Mouse (Mus musculus) stomach, embryonic 16.5 days (tissue): ENCODE results near the gene 1700024G13Rik. TPM values are rescaled to one million over a fixed set of nuclear protein-coding genes. Genes with fewer than 3 reads are reported as not detected.
"Not testable (repeated sequence)": the region's sequence is repeated elsewhere in the genome, so short reads cannot be mapped to it uniquely, and the experiment has no call there.

Experiments used
- ATAC-seq: fragments of 200-750 bp; cut with Nextera tagmentation; 2 replicates; pipeline ENCODE4 v1.8.0; 2017; ENCODE audit warnings: moderate number of reproducible peaks, moderate TSS enrichment; ENCODE audit not compliant: insufficient read depth, low FRiP score
- H3K27ac ChIP-seq: fragments of 300-500 bp; sonication (generic); 2 replicates; pipeline ENCODE4 v1.5.1; 2014; ENCODE audit warnings: low read length
- H3K27me3 ChIP-seq: fragments of 300-500 bp; sonication (generic); 2 replicates; pipeline ENCODE4 v1.6.1; 2014; ENCODE audit warnings: low read length, control low read depth, mixed read lengths; ENCODE audit not compliant: control insufficient read depth, insufficient read depth
- H3K36me3 ChIP-seq: fragments of 300-500 bp; sonication (generic); 2 replicates; pipeline ENCODE4 v1.6.1; 2014; ENCODE audit warnings: low read length; ENCODE audit not compliant: control insufficient read depth, insufficient read depth
- H3K4me1 ChIP-seq: fragments of 300-500 bp; sonication (generic); 2 replicates; pipeline ENCODE4 v1.6.1; 2014; ENCODE audit warnings: low read length, control low read depth, mixed read lengths; ENCODE audit not compliant: control insufficient read depth, insufficient read depth
- H3K4me2 ChIP-seq: fragments of 300-500 bp; sonication (generic); 2 replicates; pipeline ENCODE4 v1.6.1; 2014; ENCODE audit warnings: low read depth, low read length, mixed read lengths
- H3K4me3 ChIP-seq: fragments of 300-500 bp; sonication (generic); replicated peaks from 2 replicates; pipeline ENCODE4 v1.5.1; 2014; ENCODE audit warnings: mild to moderate bottlenecking, low read length
- H3K9ac ChIP-seq: fragments of 300-500 bp; sonication (generic); 2 replicates; pipeline ENCODE4 v1.6.1; 2014; ENCODE audit warnings: low read length
- H3K9me3 ChIP-seq: fragments of 300-500 bp; sonication (generic); replicated peaks from 2 replicates; pipeline ENCODE4 v1.6.1; 2016; ENCODE audit warnings: low read length, control low read depth; ENCODE audit not compliant: control insufficient read depth
- WGBS: fragments of 180-500 bp; shearing (Covaris S2); extraction: QIAGEN DNeasy Blood & Tissue Kit; methylation state at CpG from one replicate; pipeline ENCODE4 v1.1.7; 2014; 5-methylcytosine and 5-hydroxymethylcytosine counted together
- polyA plus RNA-seq: library from polyadenylated mRNA; unstranded; fragments of >200 nt; fragmentation: Nextera tagmentation; extraction: Ambion mirVana; gene quantifications from 2 replicates; pipeline ENCODE4 v1.2.1, GENCODE M21; 2015

The 1700024G13Rik gene
- polyA plus RNA-seq, 1 experiment from 2014 or later, result not detected

- no peak for ATAC-seq
- Histone ChIP-seq H3K9me3 (no peaks in the 10 kb centered on the region), H3K4me1 (no peaks in the 10 kb centered on the region), H3K4me2 (no peak overlapping the region), H3K4me3 (no peak overlapping the region), H3K36me3 (no peaks in the 10 kb centered on the region), H3K9ac (no peak overlapping the region), H3K27ac (no peak overlapping the region), H3K27me3 (no peaks in the 10 kb centered on the region; the same call in 1 of the 2 replicates)
- WGBS, result 29% methylated on average over 7 of the region's 7 CpGs
Measured at GRCm38 (mm10) chr14:32381066-32381465, 7.1 kb downstream of the 1700024G13Rik start.

- Histone ChIP-seq H3K27me3 (no peaks in the 10 kb centered on the region; the same call in 1 of the 2 replicates), H3K36me3 (no peaks in the 10 kb centered on the region), H3K4me1 (no peaks in the 10 kb centered on the region), H3K9ac (no peak overlapping the region), H3K27ac (no peak overlapping the region), H3K4me3 (no peak overlapping the region), H3K9me3 (no peaks in the 10 kb centered on the region), H3K4me2 (no peak overlapping the region)
- 33% methylated on average over 3 of the region's 3 CpGs for WGBS
- no peak for ATAC-seq
Measured at GRCm38 (mm10) chr14:32380099-32380480, 8.1 kb downstream of the 1700024G13Rik start.

DNA sequence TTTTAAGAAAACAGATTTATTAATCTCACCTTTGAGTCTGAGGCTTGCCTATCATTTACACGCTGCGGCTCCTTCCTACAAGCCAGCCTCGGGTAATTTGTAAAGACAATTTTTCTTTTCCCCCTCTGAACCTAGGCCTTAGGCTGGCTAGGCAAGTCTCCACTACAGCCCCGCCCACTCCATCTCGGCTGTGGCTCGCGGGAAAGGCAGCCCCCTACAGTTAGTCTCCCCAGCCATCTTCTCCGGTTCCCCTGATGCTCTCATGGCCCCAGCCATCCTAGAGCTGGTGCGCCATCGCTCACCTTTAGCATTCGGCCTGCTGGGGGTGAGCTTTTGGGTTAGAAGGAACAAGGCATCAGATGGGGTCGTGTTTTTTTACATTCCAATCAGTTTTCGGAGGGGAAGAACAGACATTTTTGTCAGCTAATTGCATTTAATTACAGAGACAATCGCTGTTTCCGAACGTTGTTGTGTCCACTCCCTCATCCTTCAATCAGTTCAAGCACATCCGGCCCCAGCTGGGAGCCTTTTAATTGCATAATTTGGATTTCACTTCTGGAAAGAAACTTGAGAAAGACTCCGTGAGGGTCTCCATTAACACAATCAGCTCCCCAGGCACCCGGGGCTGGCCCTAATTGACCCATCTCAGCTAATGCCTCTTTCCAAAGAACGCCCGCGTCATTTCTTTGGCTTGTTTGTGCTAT, 8.6 kb downstream of the 1700024G13Rik start:
- no peaks in the 10 kb centered on the region; the same call in 1 of the 2 replicates for H3K27me3 ChIP-seq
- H3K27ac ChIP-seq, result no peak overlapping the region
- no peaks in the 10 kb centered on the region for H3K9me3 ChIP-seq
- 20% methylated on average over 22 of the region's 22 CpGs for WGBS
- no peak overlapping the region for H3K4me3 ChIP-seq
- no peak overlapping the region for H3K9ac ChIP-seq
- H3K4me2 ChIP-seq, result no peak overlapping the region
- H3K36me3 ChIP-seq, result no peaks in the 10 kb centered on the region
- no peaks in the 10 kb centered on the region for H3K4me1 ChIP-seq
- no peak for ATAC-seq

- no peak overlapping the region for H3K4me3 ChIP-seq
- H3K4me2 ChIP-seq, result no peak overlapping the region
- H3K4me1 ChIP-seq, result no peaks in the 10 kb centered on the region
- H3K27ac ChIP-seq, result no peak overlapping the region
- no peak overlapping the region for H3K9ac ChIP-seq
- H3K27me3 ChIP-seq, result no peaks in the 10 kb centered on the region
- 76% methylated on average over 2 of the region's 2 CpGs for WGBS
- H3K9me3 ChIP-seq, result no peaks in the 10 kb centered on the region
- ATAC-seq, result no peak
- H3K36me3 ChIP-seq, result no peaks in the 10 kb centered on the region
Measured at GRCm38 (mm10) chr14:32372510-32372909, 15.7 kb downstream of the 1700024G13Rik start.

DNA sequence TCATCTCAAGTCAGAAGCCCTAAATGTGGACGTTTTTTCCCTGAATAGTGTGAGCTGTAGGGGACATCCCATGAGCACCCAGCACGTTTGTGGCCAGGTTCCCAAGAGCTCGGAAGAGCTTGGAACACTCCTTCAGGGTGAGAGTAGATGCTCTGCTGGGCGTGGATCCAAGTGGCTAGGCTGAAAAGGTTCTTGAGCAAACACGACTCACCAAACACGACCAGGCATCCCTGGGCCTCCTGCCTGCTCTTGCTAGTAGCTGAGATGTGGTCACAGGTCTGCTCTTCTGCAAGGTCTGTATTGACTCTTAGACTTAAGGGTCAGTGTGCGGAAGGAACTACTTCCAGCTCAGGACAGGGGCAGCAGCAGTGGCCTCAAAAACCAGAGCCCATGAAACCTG, 18.4 kb downstream of the 1700024G13Rik start:
- Histone ChIP-seq H3K9ac (no peak overlapping the region), H3K36me3 (no peaks in the 10 kb centered on the region), H3K4me3 (no peak overlapping the region), H3K4me2 (no peak overlapping the region), H3K4me1 (no peaks in the 10 kb centered on the region), H3K27me3 (no peaks in the 10 kb centered on the region), H3K27ac (no peak overlapping the region), H3K9me3 (no peaks in the 10 kb centered on the region)
- no peak for ATAC-seq
- WGBS, result 47% methylated on average over 7 of the region's 7 CpGs

GRCm38 (mm10) chr14:32364359-32364758, 23.8 kb downstream of the 1700024G13Rik start:
- WGBS, result 48% methylated on average over 7 of the region's 7 CpGs
- no peaks in the 10 kb centered on the region for H3K9me3 ChIP-seq
- H3K4me1 ChIP-seq, result no peaks in the 10 kb centered on the region
- no peaks in the 10 kb centered on the region for H3K27me3 ChIP-seq
- no peak overlapping the region for H3K27ac ChIP-seq
- ATAC-seq, result no peak
- H3K4me3 ChIP-seq, result no peak overlapping the region
- no peak overlapping the region for H3K9ac ChIP-seq
- H3K36me3 ChIP-seq, result no peaks in the 10 kb centered on the region
- H3K4me2 ChIP-seq, result no peak overlapping the region

GRCm38 (mm10) chr14:32351181-32351920, 36.8 kb downstream of the 1700024G13Rik start:
- not testable (repeated sequence) for H3K36me3 ChIP-seq, H3K4me1 ChIP-seq, H3K4me3 ChIP-seq, H3K4me2 ChIP-seq, H3K27me3 ChIP-seq, H3K9me3 ChIP-seq, H3K27ac ChIP-seq, H3K9ac ChIP-seq, ATAC-seq
- 32% methylated on average over 6 of the region's 6 CpGs for WGBS

- Histone ChIP-seq H3K36me3 (no peaks in the 10 kb centered on the region), H3K27me3 (no peaks in the 10 kb centered on the region), H3K9me3 (no peaks in the 10 kb centered on the region), H3K27ac (no peak overlapping the region), H3K4me1 (no peaks in the 10 kb centered on the region), H3K4me2 (no peak overlapping the region), H3K9ac (no peak overlapping the region), H3K4me3 (no peak overlapping the region)
- ATAC-seq, result no peak
- 88% methylated on average over 9 of the region's 9 CpGs for WGBS
Measured at GRCm38 (mm10) chr14:32347307-32347706, 40.9 kb downstream of the 1700024G13Rik start.

GRCm38 (mm10) chr14:32344694-32345093, 43.5 kb downstream of the 1700024G13Rik start:
- Histone ChIP-seq H3K9me3 (no peaks in the 10 kb centered on the region), H3K27ac (no peak overlapping the region), H3K9ac (no peak overlapping the region), H3K4me2 (no peak overlapping the region), H3K27me3 (no peaks in the 10 kb centered on the region), H3K36me3 (no peaks in the 10 kb centered on the region), H3K4me1 (no peaks in the 10 kb centered on the region), H3K4me3 (no peak overlapping the region)
- 83% methylated on average over 9 of the region's 10 CpGs for WGBS
- no peak for ATAC-seq
